Mouse (Mus musculus) limb, embryonic 11.5 days (tissue): ENCODE data around the gene Adamtsl4. TPM values are rescaled to one million over a fixed set of nuclear protein-coding genes. Genes with fewer than 3 reads are reported as not detected.
"Not testable (repeated sequence)": the region's sequence is repeated elsewhere in the genome, so short reads cannot be mapped to it uniquely, and the experiment has no call there.

ENCODE experiments used
- ATAC-seq: fragments of 200-750 bp; cut with Nextera tagmentation; 2 replicates; pipeline ENCODE4 v1.8.0; 2017; ENCODE audit warnings: low read depth; ENCODE audit not compliant: insufficient number of reproducible peaks, low FRiP score, low TSS enrichment
- DNase-seq: peaks from one replicate; pipeline ENCODE4 v3.0.0-alpha.2; 2015; ENCODE audit warnings: low spot score
- H3K27ac ChIP-seq: fragments of 300-500 bp; sonication (generic); replicated peaks from 2 replicates; pipeline ENCODE4 v1.5.1; 2014; ENCODE audit warnings: low read depth, mild to moderate bottlenecking, low read length
- H3K27me3 ChIP-seq: fragments of 300-500 bp; sonication (generic); 2 replicates; pipeline ENCODE4 v1.6.1; 2014; ENCODE audit warnings: mild to moderate bottlenecking, low read length, mixed read lengths; ENCODE audit not compliant: control insufficient read depth, insufficient read depth
- H3K36me3 ChIP-seq: fragments of 300-500 bp; sonication (generic); 2 replicates; pipeline ENCODE4 v1.6.1; 2014; ENCODE audit warnings: mild to moderate bottlenecking, low read length, moderate library complexity, mixed read lengths; ENCODE audit not compliant: control insufficient read depth, insufficient read depth
- H3K4me1 ChIP-seq: fragments of 300-500 bp; sonication (generic); 2 replicates; pipeline ENCODE4 v1.6.1; 2014; ENCODE audit warnings: low read length, mixed read lengths; ENCODE audit not compliant: control insufficient read depth, insufficient read depth
- H3K4me2 ChIP-seq: fragments of 300-500 bp; sonication (generic); 2 replicates; pipeline ENCODE4 v1.6.1; 2014; ENCODE audit warnings: low read depth, mild to moderate bottlenecking, moderate library complexity; ENCODE audit not compliant: severe bottlenecking
- H3K4me3 ChIP-seq: fragments of 300-500 bp; sonication (generic); 2 replicates; pipeline ENCODE4 v1.5.1; 2014; ENCODE audit warnings: low read depth, low read length
- H3K9ac ChIP-seq: fragments of 300-500 bp; sonication (generic); 2 replicates; pipeline ENCODE4 v1.6.1; 2014; ENCODE audit warnings: mild to moderate bottlenecking, low read length
- H3K9me3 ChIP-seq: fragments of 300-500 bp; sonication (generic); 2 replicates; pipeline ENCODE4 v1.6.1; 2016; ENCODE audit warnings: low read length; ENCODE audit not compliant: control insufficient read depth
- WGBS: fragments of 180-500 bp; shearing (Covaris S2); extraction: QIAGEN DNeasy Blood & Tissue Kit; methylation state at CpG from one replicate; pipeline ENCODE4 v1.1.7; 2014; 5-methylcytosine and 5-hydroxymethylcytosine counted together
- polyA plus RNA-seq: library from polyadenylated mRNA; unstranded; fragments of >200 nt; fragmentation: Nextera tagmentation; extraction: Ambion mirVana; gene quantifications from 2 replicates; pipeline ENCODE4 v1.2.1, GENCODE M21; 2014

Adamtsl4 gene
- polyA plus RNA-seq, 1 experiment from 2014 or later, result 0.29 TPM

DNA sequence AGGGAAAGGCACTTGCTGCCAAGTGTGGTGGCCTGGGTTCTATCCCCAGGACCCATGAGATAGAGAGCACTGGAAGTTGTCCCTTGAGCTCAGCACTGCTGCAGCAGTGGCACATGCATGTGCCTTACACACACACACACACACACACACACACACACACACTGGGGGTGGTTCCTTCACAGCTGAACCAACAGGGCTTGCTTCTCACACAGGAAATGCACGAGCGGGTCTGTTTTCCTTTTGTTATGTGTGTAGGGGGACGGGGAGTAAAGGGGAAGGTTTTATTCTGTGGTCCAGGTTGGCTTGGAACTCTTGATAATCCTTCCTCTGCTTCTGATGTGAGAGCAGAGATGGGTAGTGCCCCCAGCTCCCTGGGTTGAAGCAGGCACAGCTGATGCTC lies 15.3 kb downstream of the Adamtsl4 start:
- WGBS, result 54% methylated on average over 3 of the region's 3 CpGs
- Histone ChIP-seq H3K36me3 (peaks cover 4% of the 10 kb centered on the region), H3K27ac (peak overlapping the region; percentile 5; the same call in 1 of the 2 replicates), H3K4me3 (no peak overlapping the region), H3K9ac (peak overlapping the region; percentile 30; the same call in 1 of the 2 replicates), H3K27me3 (no peaks in the 10 kb centered on the region), H3K4me2 (0 out of 2 replicates have a peak overlapping the region, but pooled peaks have one; percentile 37), H3K9me3 (no peaks in the 10 kb centered on the region), H3K4me1 (peaks cover 43% of the 10 kb centered on the region)
- ATAC-seq (no peak), DNase-seq (no peak)

GRCm38 (mm10) chr3:95671201-95671600 lies 16.5 kb downstream of the Adamtsl4 start:
- DNase-seq, result no peak
- H3K27me3 ChIP-seq, result no peaks in the 10 kb centered on the region
- no peaks in the 10 kb centered on the region for H3K9me3 ChIP-seq
- H3K27ac ChIP-seq, result no peak overlapping the region
- H3K4me3 ChIP-seq, result no peak overlapping the region
- peaks cover 40% of the 10 kb centered on the region for H3K4me1 ChIP-seq
- H3K4me2 ChIP-seq, result no peak overlapping the region
- ATAC-seq, result no peak
- no peak overlapping the region for H3K9ac ChIP-seq
- peaks cover 4% of the 10 kb centered on the region for H3K36me3 ChIP-seq
- 91% methylated on average over 5 of the region's 5 CpGs for WGBS

DNA sequence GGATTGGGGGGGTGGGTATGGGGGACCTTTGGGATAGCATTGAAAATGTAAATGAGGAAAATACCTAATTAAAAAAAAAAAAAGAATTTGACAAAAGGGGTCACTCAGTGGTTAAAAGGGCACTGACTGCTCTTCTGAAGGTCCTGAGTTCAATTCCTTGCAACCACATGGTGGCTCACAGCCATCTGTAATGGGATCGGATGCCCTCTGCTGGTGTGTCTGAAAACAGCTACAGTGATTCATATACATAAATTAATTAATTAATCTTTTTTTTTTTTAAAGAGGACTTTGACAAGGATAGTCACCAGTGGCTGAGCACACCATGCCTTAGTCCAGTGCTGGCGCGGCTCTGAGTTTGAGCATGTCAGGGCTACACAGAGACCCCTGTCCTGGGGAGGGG lies 17.3 kb downstream of the Adamtsl4 start:
- WGBS, result 99% methylated on average over 3 of the region's 3 CpGs
- H3K9me3 ChIP-seq, H3K27me3 ChIP-seq, DNase-seq, H3K36me3 ChIP-seq, H3K27ac ChIP-seq, ATAC-seq, H3K4me2 ChIP-seq, H3K9ac ChIP-seq, H3K4me3 ChIP-seq: not testable (repeated sequence)
- H3K4me1 ChIP-seq, result peaks cover 36% of the 10 kb centered on the region

GRCm38 (mm10) chr3:95669309-95669665 lies 18.4 kb downstream of the Adamtsl4 start:
- H3K9ac ChIP-seq, result no peak overlapping the region
- no peak overlapping the region for H3K4me3 ChIP-seq
- H3K4me2 ChIP-seq, result no peak overlapping the region
- no peaks in the 10 kb centered on the region for H3K9me3 ChIP-seq
- peaks cover 5% of the 10 kb centered on the region for H3K36me3 ChIP-seq
- peaks cover 24% of the 10 kb centered on the region for H3K4me1 ChIP-seq
- no peak overlapping the region for H3K27ac ChIP-seq
- ATAC-seq (no peak), DNase-seq (no peak)
- 90% methylated on average over 3 of the region's 3 CpGs for WGBS
- H3K27me3 ChIP-seq, result no peaks in the 10 kb centered on the region

GRCm38 (mm10) chr3:95668589-95669308 lies 19.0 kb downstream of the Adamtsl4 start:
- Histone ChIP-seq H3K4me2 (no peak overlapping the region), H3K36me3 (peaks cover 6% of the 10 kb centered on the region), H3K9me3 (no peaks in the 10 kb centered on the region), H3K27me3 (no peaks in the 10 kb centered on the region), H3K9ac (no peak overlapping the region), H3K4me1 (peaks cover 19% of the 10 kb centered on the region), H3K4me3 (no peak overlapping the region), H3K27ac (no peak overlapping the region; the same call in 1 of the 2 replicates)
- DNase-seq (no peak), ATAC-seq (no peak)
- WGBS, result 87% methylated on average over 7 of the region's 7 CpGs

DNA sequence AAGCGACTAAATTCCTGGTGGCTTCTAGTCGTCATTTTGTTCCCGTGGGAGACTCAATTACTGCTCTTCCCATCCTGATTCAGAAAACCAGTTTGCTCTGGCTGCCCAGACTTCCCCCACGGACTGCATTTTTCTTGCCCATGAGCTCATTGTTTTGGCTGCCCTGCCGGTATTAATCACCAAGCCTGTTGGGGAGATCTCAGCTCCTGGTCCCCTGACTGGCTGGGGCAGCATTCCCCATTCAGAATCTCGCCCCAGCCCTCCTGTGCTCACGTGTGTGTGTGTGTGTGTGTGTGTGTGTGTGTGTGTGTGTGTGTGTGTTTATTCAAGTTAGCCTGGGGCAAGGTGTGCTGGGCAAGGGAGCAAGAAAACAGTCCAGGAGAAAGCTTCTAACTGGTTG lies 19.7 kb downstream of the Adamtsl4 start:
- Histone ChIP-seq H3K9ac (no peak overlapping the region), H3K4me2 (no peak overlapping the region)
- no peak for ATAC-seq

GRCm38 (mm10) chr3:95667521-95667920 lies 20.2 kb downstream of the Adamtsl4 start:
- ATAC-seq, result no peak
- no peaks in the 10 kb centered on the region for H3K27me3 ChIP-seq
- H3K9ac ChIP-seq, result no peak overlapping the region
- no peak for DNase-seq
- peaks cover 8% of the 10 kb centered on the region for H3K36me3 ChIP-seq
- WGBS, result 72% methylated on average over 4 of the region's 4 CpGs
- no peak overlapping the region for H3K4me3 ChIP-seq
- H3K9me3 ChIP-seq, result no peaks in the 10 kb centered on the region
- 0 out of 2 replicates have a peak overlapping the region, but pooled peaks have one; percentile 30 for H3K27ac ChIP-seq
- peaks cover 7% of the 10 kb centered on the region for H3K4me1 ChIP-seq
- no peak overlapping the region for H3K4me2 ChIP-seq

More for the DNA sequence above, 19.7 kb downstream of the Adamtsl4 start:
- H3K27me3 ChIP-seq, result no peaks in the 10 kb centered on the region
- H3K36me3 ChIP-seq, result peaks cover 8% of the 10 kb centered on the region
- no peak overlapping the region; the same call in 1 of the 2 replicates for H3K27ac ChIP-seq
- no peak overlapping the region for H3K4me3 ChIP-seq
- DNase-seq, result no peak
- 57% methylated on average over 7 of the region's 7 CpGs for WGBS
- H3K4me1 ChIP-seq, result peaks cover 12% of the 10 kb centered on the region
- H3K9me3 ChIP-seq, result no peaks in the 10 kb centered on the region

DNA sequence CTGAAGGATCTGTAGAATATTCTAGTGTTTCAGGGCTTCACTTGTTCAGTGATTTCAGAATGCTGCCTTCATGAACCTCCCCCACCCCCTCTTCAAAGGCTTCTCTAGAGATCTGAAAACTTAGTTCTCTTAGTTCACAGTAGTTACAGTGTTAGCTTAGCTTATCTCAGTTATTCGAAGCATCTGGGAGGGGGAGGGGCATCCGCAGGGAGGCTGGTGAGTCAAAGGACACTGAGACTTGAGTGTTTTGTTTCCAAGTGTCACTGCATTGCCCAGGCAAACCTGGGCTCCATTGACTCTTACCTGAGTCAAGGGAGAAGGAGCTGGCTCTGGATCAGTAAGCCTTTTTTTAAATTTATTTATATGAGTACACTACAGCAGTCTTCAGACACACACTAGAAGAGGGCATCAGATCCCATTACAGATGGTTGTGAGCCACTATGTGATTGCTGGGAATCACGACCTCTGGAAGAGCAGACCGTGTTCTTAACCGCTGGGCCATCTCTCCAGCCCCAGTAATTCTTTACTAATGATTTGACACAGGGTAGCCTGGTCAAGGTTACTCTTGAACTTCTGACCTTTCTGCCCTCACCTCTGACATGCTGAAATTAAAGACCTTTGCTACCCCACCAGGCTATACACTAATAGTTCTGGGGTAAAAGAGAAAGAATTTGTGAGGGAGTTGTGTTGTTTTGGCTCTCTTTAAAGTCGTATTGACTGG lies 21.4 kb downstream of the Adamtsl4 start:
- H3K27ac ChIP-seq, result no peak overlapping the region
- WGBS, result 38% methylated on average over 6 of the region's 6 CpGs
- DNase-seq, result no peak

More for the DNA sequence above, 21.4 kb downstream of the Adamtsl4 start:
- Histone ChIP-seq H3K4me3 (no peak overlapping the region), H3K4me1 (no peaks in the 10 kb centered on the region), H3K27me3 (no peaks in the 10 kb centered on the region), H3K9ac (no peak overlapping the region), H3K36me3 (peaks cover 8% of the 10 kb centered on the region), H3K4me2 (no peak overlapping the region), H3K9me3 (no peaks in the 10 kb centered on the region)
- no peak for ATAC-seq
